In the genomic region with DNA sequence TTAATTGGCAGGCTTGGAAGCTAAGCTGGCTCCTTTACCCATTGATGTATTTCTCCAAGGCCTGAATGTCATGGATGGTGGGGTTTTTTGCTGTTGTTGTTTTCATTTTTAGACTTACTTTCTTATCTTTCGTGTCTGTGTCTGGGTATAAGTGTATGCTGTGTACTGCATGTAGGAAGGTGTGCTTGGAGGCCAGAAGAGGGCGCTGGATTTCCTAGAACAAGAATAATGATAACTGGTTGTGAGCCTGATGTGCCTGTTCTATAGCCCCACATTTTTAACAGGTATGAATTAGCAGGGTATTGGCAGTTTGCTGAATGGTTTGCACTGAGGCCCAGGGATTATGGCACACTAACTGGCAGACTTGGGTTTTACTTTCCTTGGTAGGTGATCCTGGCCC, we compare ENCODE assay signal across 29 mouse cellular contexts. TPM values are rescaled to one million over a fixed set of nuclear protein-coding genes. Genes with fewer than 3 reads are reported as not detected.
A peak's percentile ranks its signal among the peaks of the same experiment; 100 is the strongest.
DNase-seq lines count a peak whose midpoint lies in the region; ATAC-seq and TF ChIP-seq lines count a peak whose summit lies in the region.
"Had no signal": no experiment of that assay in that cellular context is flagged by ENCODE, and none has a peak within 500 bp of the region (broad histone marks: within the 10 kb centered on the region; RNA-seq: fewer than 3 reads in every experiment).

No protein-coding gene starts in this region.

- H3K27me3 ChIP-seq in intestine, postnatal 0 days (replicated peaks; ENCODE audit: control insufficient read depth, insufficient read depth, low read length), result no peaks in the 10 kb centered on the region
- H3K27me3 ChIP-seq: forebrain, embryonic 13.5 days; hindbrain, embryonic 13.5 days had no signal

- no peak overlapping the region for H3K9ac ChIP-seq in ES-E14 (ENCODE audit: insufficient read depth, low read depth, low read length, poor library complexity, severe bottlenecking)
- no peak overlapping the region for H3K9ac ChIP-seq in intestine, postnatal 0 days (ENCODE audit: low read depth, low read length)
- H3K9ac ChIP-seq: forebrain, embryonic 13.5 days; hindbrain, embryonic 13.5 days had no signal

- no peaks in the 10 kb centered on the region for H3K9me3 ChIP-seq in ES-E14 (ENCODE audit: control insufficient read depth, insufficient read depth, low read depth, low read length)
- H3K9me3 ChIP-seq in intestine, postnatal 0 days (ENCODE audit: control insufficient read depth), result no peaks in the 10 kb centered on the region
- H3K9me3 ChIP-seq: forebrain, embryonic 13.5 days; hindbrain, embryonic 13.5 days had no signal

- no peak for ATAC-seq in intestine, postnatal 0 days
- ATAC-seq: CD4-positive, CD25-positive, alpha-beta regulatory T cell, adult 4 months; forebrain, embryonic 13.5 days; forebrain, embryonic 16.5 days; hindbrain, embryonic 16.5 days; inflammation-experienced regulatory T-cells, adult 6 months; intestine, embryonic 16.5 days had no signal

- intact Hi-C loops in heart, postnatal 10 days (cut with DNase I), result no loop called here

- H3K36me3 ChIP-seq in ES-E14 (ENCODE audit: control insufficient read depth, insufficient read depth, low read length, poor library complexity, severe bottlenecking), result peaks cover 3% of the 10 kb centered on the region; the same call in 1 of the 2 replicates
- H3K36me3 ChIP-seq in intestine, postnatal 0 days (ENCODE audit: control insufficient read depth, insufficient read depth), result peaks cover 30% of the 10 kb centered on the region

- TF ChIP-seq CTCF in layer of hippocampus, adult 2 months (conservative IDR thresholded peaks at IDR 0.05), result peak; percentile 12; the same call in 1 of the 2 replicates
- no peak for TF ChIP-seq CTCF in intestine, postnatal 0 days (IDR thresholded peaks at IDR 0.05; ENCODE audit: low read depth)

- WGBS in intestine, postnatal 0 days, result 83% methylated on average over 2 of the region's 2 CpGs

- in situ Hi-C loops in ES-E14 (cut with MboI; ENCODE audit: low sequenced_read_pairs in 2 of 2, unreplicated experiment in 2 of 2), result no loop called here

- H3K4me1 ChIP-seq in ES-E14 (ENCODE audit: control insufficient read depth in 2 of 2, insufficient read depth in 2 of 2, low read length in 2 of 2, poor library complexity in 1 of 2), result no peaks in the 10 kb centered on the region
- H3K4me1 ChIP-seq in intestine, postnatal 0 days (replicated peaks; ENCODE audit: control insufficient read depth, insufficient read depth, low read length), result no peaks in the 10 kb centered on the region
- H3K4me1 ChIP-seq: forebrain, embryonic 10.5 days; forebrain, embryonic 13.5 days; hindbrain, embryonic 10.5 days; hindbrain, embryonic 13.5 days had no signal

- H3K4me3 ChIP-seq in layer of hippocampus, adult 2 months, result no peak overlapping the region
- H3K4me3 ChIP-seq in ES-E14 (ENCODE audit: insufficient read depth in 1 of 2, low read depth in 1 of 2, low read length in 2 of 2, poor library complexity in 1 of 2, severe bottlenecking in 1 of 2), result no peak overlapping the region
- no peak overlapping the region for H3K4me3 ChIP-seq in intestine, postnatal 0 days (ENCODE audit: low read depth, low read length)
- H3K4me3 ChIP-seq: forebrain, embryonic 10.5 days; forebrain, embryonic 13.5 days; hindbrain, embryonic 10.5 days; hindbrain, embryonic 13.5 days had no signal

- H3K4me2 ChIP-seq in intestine, postnatal 0 days (replicated peaks; ENCODE audit: low read depth), result no peak overlapping the region
- H3K4me2 ChIP-seq: forebrain, embryonic 13.5 days; heart, embryonic 11.5 days; hindbrain, embryonic 13.5 days had no signal

- DNase-seq in layer of hippocampus, adult 2 months (ENCODE audit: low spot score in 2 of 2), result no peak
- no peak for DNase-seq in layer of hippocampus, postnatal 14 days (ENCODE audit: low spot score in 2 of 2)
- DNase-seq in 416B (ENCODE audit: low read depth), result peak; percentile 27
- DNase-seq in ES-E14 (ENCODE audit: low read depth, low spot score), result peak; percentile 26
- peak; percentile 65 for DNase-seq in ZHBTc4 (ENCODE audit: low read depth, low spot score)
- no peak for DNase-seq in adrenal gland, postnatal 25 days
- DNase-seq in heart, postnatal 10 days, result no peak
- DNase-seq: adrenal gland, adult 2 months; adrenal gland, postnatal 14 days; cerebellum, adult 18-20 months; cerebellum, adult 9-10 months; cerebellum, postnatal 14 days; gastrocnemius, postnatal 10 days; gastrocnemius, postnatal 36 days; heart, postnatal 36 days had no signal

- H3K27ac ChIP-seq in layer of hippocampus, adult 2 months, result no peak overlapping the region
- H3K27ac ChIP-seq in ES-E14 (ENCODE audit: insufficient read depth, low read depth, low read length, poor library complexity, severe bottlenecking), result no peak overlapping the region
- H3K27ac ChIP-seq in intestine, postnatal 0 days (ENCODE audit: low read depth, low read length), result no peak overlapping the region
- H3K27ac ChIP-seq: forebrain, embryonic 10.5 days; forebrain, embryonic 13.5 days; hindbrain, embryonic 10.5 days; hindbrain, embryonic 13.5 days had no signal

TF ChIP-seq in ES-E14, 5 proteins besides CTCF, POLR2A, EP300 and RAD21:
- no peak for TF ChIP-seq HCFC1 (IDR thresholded peaks at IDR 0.05; ENCODE audit: borderline replicate concordance, insufficient read depth, low read length)
- TF ChIP-seq ZC3H11A (IDR thresholded peaks at IDR 0.05; ENCODE audit: borderline replicate concordance, low read depth, low read length), result no peak
TF ChIP-seq in ES-E14: peak in this region for 0.

RNA-seq across cellular contexts. Expression of a gene that starts 10.6 kb away (rescaled TPM):
- 10 to 100 TPM; 24.3 to 25.2 TPM for total RNA-seq in layer of hippocampus, adult 2 months (2021)
- total RNA-seq in layer of hippocampus, postnatal 14 days (2021), result 10 to 100 TPM; 22.2 to 23.3 TPM
- total RNA-seq in ES-E14 (2012; rRNA removed), result 33.6 and 38.9 TPM in 2 replicates
- 40.4 and 42.6 TPM in 2 replicates for total RNA-seq in adrenal gland, postnatal 25 days (2021)
- total RNA-seq in heart, postnatal 10 days (2021), result 10 to 100 TPM; 20.6 to 24.1 TPM
- 9.3 and 9.6 TPM in 2 replicates for polyA plus RNA-seq in intestine, postnatal 0 days (2015; fragmentation: Nextera tagmentation; extraction: Ambion mirVana)

RNA-seq across cellular contexts. Expression of a gene that starts 25.8 kb away (rescaled TPM):
- 10 to 100 TPM; 59.7 to 63.9 TPM for total RNA-seq in layer of hippocampus, adult 2 months (2021)
- total RNA-seq in layer of hippocampus, postnatal 14 days (2021), result 10 to 100 TPM; 70.6 to 71.1 TPM
- 154 and 156 TPM in 2 replicates for total RNA-seq in ES-E14 (2012; rRNA removed)
- total RNA-seq in adrenal gland, postnatal 25 days (2021), result 80.3 and 83.4 TPM in 2 replicates
- total RNA-seq in heart, postnatal 10 days (2021), result 100 to 1,000 TPM in 1 of 2 experiments, 10 to 100 TPM in 1; 92.2 to 101 TPM
- 142 and 143 TPM in 2 replicates for polyA plus RNA-seq in intestine, postnatal 0 days (2015; fragmentation: Nextera tagmentation; extraction: Ambion mirVana)

RNA-seq across cellular contexts. Expression of a gene that starts 36.0 kb away (rescaled TPM):
- 10 to 100 TPM; 14.1 to 14.2 TPM for total RNA-seq in layer of hippocampus, adult 2 months (2021)
- total RNA-seq in layer of hippocampus, postnatal 14 days (2021), result 10 to 100 TPM; 11.0 to 11.3 TPM
- total RNA-seq in ES-E14 (2012; rRNA removed), result 22.3 and 28.5 TPM in 2 replicates
- 8.6 and 10.8 TPM in 2 replicates for total RNA-seq in adrenal gland, postnatal 25 days (2021)
- total RNA-seq in heart, postnatal 10 days (2021), result 1 to 10 TPM; 1.9 to 2.2 TPM
- polyA plus RNA-seq in intestine, postnatal 0 days (2015; fragmentation: Nextera tagmentation; extraction: Ambion mirVana), result 26.5 TPM in 2 replicates

RNA-seq across cellular contexts. Expression of a gene that starts 49.8 kb away (rescaled TPM):
- total RNA-seq in layer of hippocampus, adult 2 months (2021), result under 1 TPM in 1 of 2 experiments, not detected in 1; 0.61 TPM
- total RNA-seq in layer of hippocampus, postnatal 14 days (2021), result under 1 TPM in 1 of 2 experiments, not detected in 1; 0.18 TPM
- total RNA-seq in ES-E14 (2012; rRNA removed), result 0.16 and 0.18 TPM in 2 replicates
- total RNA-seq in adrenal gland, postnatal 25 days (2021), result 1.6 and 2.3 TPM in 2 replicates
- not detected for total RNA-seq in heart, postnatal 10 days (2021)
- 9.9 and 16.3 TPM in 2 replicates for polyA plus RNA-seq in intestine, postnatal 0 days (2015; fragmentation: Nextera tagmentation; extraction: Ambion mirVana)
- total RNA-seq: gastrocnemius, adult 18-20 months; gastrocnemius, postnatal 36 days; heart, adult 8-10 months; heart, postnatal 36 days had no signal
- polyA plus RNA-seq: CD4-positive, CD25-positive, alpha-beta regulatory T cell, adult 4 months; forebrain, embryonic 13.5 days; forebrain, embryonic 16.5 days; heart, postnatal 0 days; inflammation-experienced regulatory T-cells, adult 6 months had no signal

RNA-seq across cellular contexts. Expression of a gene that starts 53.7 kb away (rescaled TPM):
- 1 to 10 TPM; 5.7 to 6.7 TPM for total RNA-seq in layer of hippocampus, adult 2 months (2021)
- total RNA-seq in layer of hippocampus, postnatal 14 days (2021), result 1 to 10 TPM; 2.4 to 4.2 TPM
- 96.4 and 133 TPM in 2 replicates for total RNA-seq in ES-E14 (2012; rRNA removed)
- 2.0 and 4.5 TPM in 2 replicates for total RNA-seq in adrenal gland, postnatal 25 days (2021)
- 1 to 10 TPM; 3.6 to 5.2 TPM for total RNA-seq in heart, postnatal 10 days (2021)
- polyA plus RNA-seq in intestine, postnatal 0 days (2015; fragmentation: Nextera tagmentation; extraction: Ambion mirVana), result 18.5 and 20.4 TPM in 2 replicates

Comparison
In these comparisons a context has a peak if more than half of its experiments do, and no peak if none do; other contexts are left out.
1. DNase-seq: peak in 416B (single experiment), ES-E14 (single experiment) and ZHBTc4 (single experiment); none in layer of hippocampus, adult 2 months (0 of 2), layer of hippocampus, postnatal 14 days (0 of 2), adrenal gland, postnatal 25 days (single experiment) and heart, postnatal 10 days (0 of 2).